Comparison of ENCODE assay signal across 8 mouse cellular contexts in genomic region chr6:119482958-119483600, GRCm38 (mm10). TPM values are rescaled to one million over a fixed set of nuclear protein-coding genes. Genes with fewer than 3 reads are reported as not detected.
DNase-seq lines count a peak whose midpoint lies in the region; ATAC-seq and TF ChIP-seq lines count a peak whose summit lies in the region.

No protein-coding gene starts in this region.

- TF ChIP-seq CTCF in testis, adult 2 months (IDR thresholded peaks at IDR 0.05; ENCODE audit: control insufficient read depth, insufficient read depth, insufficient replicate concordance, low read depth, low read length) = peak; percentile 35; the same call in 1 of the 2 replicates

- H3K27ac ChIP-seq in testis, adult 2 months (ENCODE audit: control insufficient read depth, insufficient read depth, low read depth, low read length) = no peak overlapping the region
- no peak overlapping the region; the same call in 1 of the 2 replicates for H3K27ac ChIP-seq in heart, embryonic 10.5 days
- peak overlapping the region; percentile 19 for H3K27ac ChIP-seq in kidney, embryonic 16.5 days (ENCODE audit: low read length)
- H3K27ac ChIP-seq in liver, embryonic 15.5 days (replicated peaks) = no peak overlapping the region
- H3K27ac ChIP-seq in neural tube, embryonic 14.5 days (ENCODE audit: low read depth, low read length) = no peak overlapping the region

- H3K4me2 ChIP-seq in kidney, embryonic 16.5 days (replicated peaks; ENCODE audit: low read depth, low read length) = peak overlapping the region; percentile 98
- peak overlapping the region; percentile 51 for H3K4me2 ChIP-seq in liver, embryonic 15.5 days
- peak overlapping the region; percentile 100 for H3K4me2 ChIP-seq in neural tube, embryonic 14.5 days (ENCODE audit: low read depth, low read length)

- no peaks in the 10 kb centered on the region for H3K36me3 ChIP-seq in testis, adult 2 months (ENCODE audit: control insufficient read depth, insufficient read depth, low read length)
- peaks cover 9% of the 10 kb centered on the region for H3K36me3 ChIP-seq in heart, embryonic 10.5 days
- 0 out of 2 replicates have a peak, but pooled peaks cover 7% of the 10 kb centered on the region for H3K36me3 ChIP-seq in kidney, embryonic 16.5 days (ENCODE audit: insufficient read depth, low read length)
- peaks cover 15% of the 10 kb centered on the region for H3K36me3 ChIP-seq in liver, embryonic 15.5 days (replicated peaks)
- H3K36me3 ChIP-seq in neural tube, embryonic 14.5 days (ENCODE audit: control insufficient read depth, insufficient read depth, low read length) = peaks cover 7% of the 10 kb centered on the region; the same call in 1 of the 2 replicates

- peak; percentile 40 for ATAC-seq in kidney, embryonic 16.5 days (ENCODE audit: low FRiP score, low TSS enrichment)
- ATAC-seq in liver, embryonic 15.5 days (ENCODE audit: insufficient read depth) = no peak
- ATAC-seq in neural tube, embryonic 14.5 days (ENCODE audit: low read depth) = no peak
- ATAC-seq in megakaryocyte-erythroid progenitor cell, adult 5-6 weeks (replicated peaks; ENCODE audit: low FRiP score, low TSS enrichment, poor library complexity, severe bottlenecking) = no peak

- DNase-seq in testis, postnatal 14 days (ENCODE audit: low spot score) = no peak
- peak; percentile 43 to 47 for DNase-seq in cerebellum, postnatal 36 days
- no peak for DNase-seq in heart, embryonic 10.5 days (ENCODE audit: low spot score)

- no peak overlapping the region for H3K4me3 ChIP-seq in testis, adult 2 months (ENCODE audit: control insufficient read depth, low read depth, low read length)
- H3K4me3 ChIP-seq in heart, embryonic 10.5 days = peak overlapping the region; percentile 83
- peak overlapping the region; percentile 35 for H3K4me3 ChIP-seq in kidney, embryonic 16.5 days (ENCODE audit: low read length)
- H3K4me3 ChIP-seq in liver, embryonic 15.5 days (replicated peaks) = peak overlapping the region; percentile 20; the same call in 1 of the 2 replicates
- H3K4me3 ChIP-seq in neural tube, embryonic 14.5 days (ENCODE audit: low read depth, low read length) = peak overlapping the region; percentile 82; the same call in 1 of the 2 replicates

- WGBS in heart, embryonic 10.5 days = 46% methylated on average over 16 of the region's 16 CpGs
- 30% methylated on average over 16 of the region's 16 CpGs for WGBS in kidney, embryonic 16.5 days
- WGBS in liver, embryonic 15.5 days (ENCODE audit: insufficient replicate concordance) = 59% methylated on average over 16 of the region's 16 CpGs
- WGBS in neural tube, embryonic 14.5 days = 33% methylated on average over 16 of the region's 16 CpGs

- H3K27me3 ChIP-seq in testis, adult 2 months (ENCODE audit: control insufficient read depth, insufficient read depth, low read length) = no peaks in the 10 kb centered on the region
- H3K27me3 ChIP-seq in heart, embryonic 10.5 days (ENCODE audit: insufficient read depth, poor library complexity, severe bottlenecking) = no peaks in the 10 kb centered on the region
- H3K27me3 ChIP-seq in kidney, embryonic 16.5 days (ENCODE audit: insufficient read depth, low read length) = no peaks in the 10 kb centered on the region
- H3K27me3 ChIP-seq in liver, embryonic 15.5 days = no peaks in the 10 kb centered on the region
- no peaks in the 10 kb centered on the region for H3K27me3 ChIP-seq in neural tube, embryonic 14.5 days (ENCODE audit: control insufficient read depth, insufficient read depth, low read length)

- no peaks in the 10 kb centered on the region for H3K9me3 ChIP-seq in heart, embryonic 10.5 days
- no peaks in the 10 kb centered on the region for H3K9me3 ChIP-seq in kidney, embryonic 16.5 days (ENCODE audit: low read length)
- H3K9me3 ChIP-seq in liver, embryonic 15.5 days (replicated peaks) = no peaks in the 10 kb centered on the region
- no peaks in the 10 kb centered on the region for H3K9me3 ChIP-seq in neural tube, embryonic 14.5 days (ENCODE audit: control insufficient read depth, low read length)

- H3K4me1 ChIP-seq in testis, adult 2 months (ENCODE audit: control insufficient read depth, insufficient read depth, low read length) = peaks cover 17% of the 10 kb centered on the region
- H3K4me1 ChIP-seq in heart, embryonic 10.5 days = peaks cover 41% of the 10 kb centered on the region
- H3K4me1 ChIP-seq in kidney, embryonic 16.5 days (ENCODE audit: insufficient read depth, low read length) = peaks cover 55% of the 10 kb centered on the region
- peaks cover 51% of the 10 kb centered on the region for H3K4me1 ChIP-seq in liver, embryonic 15.5 days (replicated peaks)
- H3K4me1 ChIP-seq in neural tube, embryonic 14.5 days (ENCODE audit: control insufficient read depth, insufficient read depth, low read length) = peaks cover 27% of the 10 kb centered on the region

- TF ChIP-seq POLR2A in testis, adult 2 months (IDR thresholded peaks at IDR 0.05; ENCODE audit: control insufficient read depth, low read depth, low read length) = no peak

- peak overlapping the region; percentile 55 for H3K9ac ChIP-seq in kidney, embryonic 16.5 days (replicated peaks; ENCODE audit: low read length)
- H3K9ac ChIP-seq in liver, embryonic 15.5 days = no peak overlapping the region
- H3K9ac ChIP-seq in neural tube, embryonic 14.5 days (replicated peaks; ENCODE audit: low read depth, low read length) = no peak overlapping the region

RNA-seq across cellular contexts. Expression of gene Fbxl14, which starts 3.6 kb away (rescaled TPM):
- 21.6 and 21.8 TPM in 2 replicates for polyA plus RNA-seq in testis, adult 2 months (2012; rRNA removed)
- polyA plus RNA-seq in heart, embryonic 10.5 days (2016; fragmentation: Nextera tagmentation; extraction: Ambion mirVana) = 2.4 and 3.9 TPM in 2 replicates
- polyA plus RNA-seq in kidney, embryonic 16.5 days (2015; fragmentation: Nextera tagmentation; extraction: Ambion mirVana) = 5.0 and 5.1 TPM in 2 replicates
- polyA plus RNA-seq in liver, embryonic 15.5 days (2015; fragmentation: Nextera tagmentation; extraction: Ambion mirVana) = 2.1 and 2.4 TPM in 2 replicates
- 3.5 and 3.8 TPM in 2 replicates for polyA plus RNA-seq in neural tube, embryonic 14.5 days (2014; fragmentation: Nextera tagmentation; extraction: Ambion mirVana)
- 31.8 and 40.4 TPM in 2 replicates for total RNA-seq in megakaryocyte-erythroid progenitor cell, adult 5-6 weeks (2014; fragmentation: Nextera tagmentation)
- total RNA-seq in megakaryocyte-erythroid progenitor cell, adult 5-6 weeks (2017) = 39.9 and 41.0 TPM in 2 replicates

Comparison
In these comparisons a context has a peak if more than half of its experiments do, and no peak if none do; other contexts are left out.
1. DNase-seq: peak in cerebellum, postnatal 36 days (2 of 2); none in testis, postnatal 14 days (single experiment) and heart, embryonic 10.5 days (single experiment).
2. Peak in every context shown above with its lines, with median percentiles within 50 percentile points of each other: H3K4me2 ChIP-seq.